Mouse (Mus musculus) MEL (cell line): ENCODE measurements at regions not wholly inside any gene's neighbourhood (a gene's known extent, or its start where the extent isn't known, plus 50 kb on each side); places are given as distances from the start of the nearest gene placed in this dataset.

Experiments
- BHLHE40 ChIP-seq: IDR thresholded peaks from 2 replicates; pipeline ENCODE4 v1.6.1; 2012; ENCODE audit warnings: low read depth, mild to moderate bottlenecking, inconsistent platforms, low read length, improper control_type of control experiment, borderline replicate concordance
- CHD2 ChIP-seq: IDR thresholded peaks from 2 replicates; pipeline ENCODE4 v1.6.1; 2011; ENCODE audit warnings: low read length, improper control_type of control experiment
- CTCF ChIP-seq, 3 experiments: IDR thresholded peaks in 2 of 3; conservative IDR thresholded peaks in 1 of 3; 2 replicates each; pipeline ENCODE4 v1.5.1; 2011 to 2012; ENCODE audit warnings: low read length in 3 of 3, low read depth in 2 of 3, mild to moderate bottlenecking in 2 of 3, improper control_type of control experiment in 1 of 3, inconsistent platforms in 1 of 3, mixed read lengths in 1 of 3, moderate library complexity in 1 of 3; ENCODE audit not compliant: control insufficient read depth in 1 of 3, insufficient read depth in 1 of 3, poor library complexity in 1 of 3, severe bottlenecking in 1 of 3
- ELF1 ChIP-seq: IDR thresholded peaks from 2 replicates; pipeline ENCODE4 v1.6.1; 2014; ENCODE audit warnings: low read depth, mild to moderate bottlenecking, inconsistent platforms, low read length, improper control_type of control experiment, moderate library complexity
- EP300 ChIP-seq, 2 experiments: IDR thresholded peaks; 2 replicates each; pipeline ENCODE4 v1.6.1; 2011; ENCODE audit warnings: improper control_type of control experiment in 2 of 2, low read length in 2 of 2, low read depth in 1 of 2, mild to moderate bottlenecking in 1 of 2
- HCFC1 ChIP-seq: IDR thresholded peaks from 2 replicates; pipeline ENCODE4 v1.6.1; 2012; ENCODE audit warnings: low read depth, mild to moderate bottlenecking, inconsistent platforms, low read length, improper control_type of control experiment, moderate library complexity
- MAZ ChIP-seq: IDR thresholded peaks from 2 replicates; pipeline ENCODE4 v1.6.1; 2012; ENCODE audit warnings: low read depth, mild to moderate bottlenecking, inconsistent platforms, low read length, improper control_type of control experiment
- NRF1 ChIP-seq: IDR thresholded peaks from 2 replicates; pipeline ENCODE4 v1.6.1; 2014; ENCODE audit warnings: low read depth, mild to moderate bottlenecking, inconsistent platforms, low read length, improper control_type of control experiment, moderate library complexity; ENCODE audit not compliant: poor library complexity, insufficient read depth, severe bottlenecking
- POLR2A ChIP-seq, 2 experiments: IDR thresholded peaks; 2 replicates each; pipeline ENCODE4 v1.6.1; 2011 to 2012; ENCODE audit warnings: low read length in 2 of 2, mild to moderate bottlenecking in 2 of 2, control low read depth in 1 of 2, improper control_type of control experiment in 1 of 2, low read depth in 1 of 2, moderate library complexity in 1 of 2; ENCODE audit not compliant: control insufficient read depth in 1 of 2, insufficient read depth in 1 of 2, poor library complexity in 1 of 2
- USF2 ChIP-seq, 2 experiments: IDR thresholded peaks; 2 replicates each; pipeline ENCODE4 v1.6.1; 2011 to 2012; ENCODE audit warnings: improper control_type of control experiment in 2 of 2, low read length in 2 of 2, borderline replicate concordance in 1 of 2, inconsistent platforms in 1 of 2, low read depth in 1 of 2, mild to moderate bottlenecking in 1 of 2; ENCODE audit not compliant: insufficient read depth in 1 of 2
- ZKSCAN1 ChIP-seq: IDR thresholded peaks from 2 replicates; pipeline ENCODE4 v1.6.1; 2012; ENCODE audit warnings: low read depth, mild to moderate bottlenecking, inconsistent platforms, low read length, improper control_type of control experiment, moderate library complexity

DNA sequence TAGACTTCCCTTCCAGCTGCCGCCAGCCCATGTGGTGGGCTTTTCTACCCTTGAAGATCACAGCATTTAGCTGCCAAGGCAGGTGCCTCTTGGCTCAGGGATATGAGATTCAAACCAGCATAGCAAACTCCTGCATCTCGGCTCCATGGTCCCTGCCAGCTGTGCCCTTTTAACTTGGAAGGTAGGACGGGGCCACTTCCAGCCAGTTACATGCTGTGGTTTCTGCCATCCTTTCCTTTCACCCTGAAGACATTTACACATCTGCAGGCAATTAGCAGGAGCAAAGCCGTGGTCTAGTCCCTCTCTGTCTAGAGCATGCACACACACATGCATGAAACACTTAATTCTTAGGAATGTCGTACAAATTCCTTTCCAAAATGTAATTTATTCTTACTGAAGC lies 64.1 kb upstream of the Sh3gl3 start:
- TF ChIP-seq CTCF (IDR thresholded peaks at IDR 0.05 in 2 of 3, conservative IDR thresholded peaks at IDR 0.05 in 1 of 3; ENCODE audit: control insufficient read depth in 1 of 3, insufficient read depth in 1 of 3, low read depth in 2 of 3, low read length in 3 of 3, poor library complexity in 1 of 3, severe bottlenecking in 1 of 3) (no peak), USF2 (IDR thresholded peaks at IDR 0.05; ENCODE audit: borderline replicate concordance in 1 of 2, insufficient read depth in 1 of 2, low read depth in 1 of 2, low read length in 2 of 2) (no peak), BHLHE40 (no peak), MAZ (no peak), CHD2 (no peak), NRF1 (no peak), ELF1 (no peak), ZKSCAN1 (no peak), EP300 (IDR thresholded peaks at IDR 0.05; ENCODE audit: low read depth in 1 of 2, low read length in 2 of 2) (no peak), POLR2A (IDR thresholded peaks at IDR 0.05; ENCODE audit: control insufficient read depth in 1 of 2, insufficient read depth in 1 of 2, low read depth in 1 of 2, low read length in 2 of 2, poor library complexity in 1 of 2) (no peak), HCFC1 (no peak)
